Mouse (Mus musculus) liver, postnatal 0 days (tissue): Measurements from ENCODE around the gene B230219D22Rik.

Experiments
- CTCF ChIP-seq: sonication (generic); IDR thresholded peaks from 2 replicates; pipeline ENCODE4 v1.5.1; 2016; ENCODE audit warnings: antibody characterized with exemption, low read depth
- EP300 ChIP-seq: IDR thresholded peaks from 2 replicates; pipeline ENCODE4 v1.6.1; 2016; ENCODE audit warnings: antibody characterized with exemption, low read depth, mild to moderate bottlenecking

DNA sequence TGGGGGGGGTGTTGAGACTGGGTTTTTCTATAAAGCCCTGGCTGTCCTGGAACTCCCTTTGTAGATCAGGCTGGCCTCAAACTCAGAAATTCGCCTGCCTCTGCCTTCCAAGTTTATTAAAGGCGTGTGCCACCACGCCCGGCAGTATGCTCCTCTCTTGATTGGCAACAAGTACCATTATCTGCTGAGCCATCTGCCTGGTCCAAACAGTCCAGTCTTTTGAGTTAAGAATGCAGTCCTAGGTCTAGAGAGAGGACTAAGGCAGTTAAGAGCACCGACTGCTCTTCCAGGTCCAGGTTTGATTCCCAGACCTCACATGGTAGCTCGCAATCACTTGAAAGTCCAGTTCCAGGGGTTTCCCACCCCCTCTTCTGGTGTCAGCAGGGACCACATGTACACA is 41.9 kb upstream of the B230219D22Rik start:
- no peak for TF ChIP-seq CTCF
- TF ChIP-seq EP300 = no peak
